Mouse (Mus musculus) erythroid progenitor cell, adult 5-6 weeks (primary cell): ENCODE data around the gene Pip5k1c. TPM values are rescaled to one million over a fixed set of nuclear protein-coding genes. Genes with fewer than 3 reads are reported as not detected.

Experiments used
- ATAC-seq: replicated peaks from 2 replicates; pipeline ENCODE4 v1.8.0; 2016; ENCODE audit warnings: moderate number of reproducible peaks, mild to moderate bottlenecking, moderate TSS enrichment, inconsistent platforms; ENCODE audit not compliant: poor library complexity, low FRiP score, severe bottlenecking
- total RNA-seq, 2 experiments: library from RNA; stranded (forward) in 1 of 2; stranded (reverse) in 1 of 2; fragments of 150-400 nt in 1 of 2; fragments of 186-747, 209-891 nt in 1 of 2; gene quantifications; 2 replicates each; pipeline versions ENCODE4 v1.2.3 to v1.2.4; 2015 to 2017; ENCODE audit warnings: low replicate concordance in 2 of 2

The Pip5k1c gene
- total RNA-seq (2015; ENCODE audit: low replicate concordance) = 13.0 and 15.1 TPM in 2 replicates
- 9.9 and 14.7 TPM in 2 replicates for total RNA-seq (2017; ENCODE audit: low replicate concordance)

DNA sequence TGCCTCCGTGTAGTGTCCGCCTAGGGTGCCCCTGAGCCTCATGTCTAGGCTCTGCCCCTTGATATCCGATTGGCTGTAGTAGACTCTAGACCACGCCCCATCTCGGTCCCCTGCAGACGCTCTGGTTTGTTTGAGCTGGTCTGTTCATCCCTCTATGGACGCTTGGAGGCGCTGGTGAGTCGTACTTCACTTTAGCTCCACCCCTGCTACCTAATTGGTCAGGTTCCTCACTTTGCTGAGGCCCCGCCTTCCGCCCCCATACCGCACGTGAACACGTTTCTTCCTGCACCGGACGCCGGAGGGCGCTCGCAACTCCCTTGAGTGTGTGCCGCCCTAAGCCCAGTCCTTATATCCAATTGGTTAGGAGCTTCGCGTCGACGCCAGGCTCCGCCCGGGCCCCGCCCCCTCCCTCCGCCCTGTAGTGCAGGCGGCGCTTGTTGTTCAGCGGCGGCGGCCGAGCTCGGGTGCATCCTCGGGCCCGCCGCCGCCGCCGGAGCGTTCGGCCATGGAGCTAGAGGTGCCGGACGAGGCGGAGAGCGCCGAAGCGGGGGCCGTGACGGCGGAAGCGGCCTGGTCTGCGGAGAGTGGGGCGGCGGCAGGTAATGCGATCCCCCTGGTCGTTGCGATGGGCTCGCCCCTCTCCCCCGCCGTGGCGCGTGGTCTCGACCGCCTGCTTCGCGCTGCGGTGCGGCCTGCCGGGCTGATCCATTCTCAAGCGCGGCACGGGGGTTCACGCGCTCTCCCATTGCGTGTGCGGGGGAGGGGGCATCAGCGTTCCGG is at the start of gene Pip5k1c:
Gene Pip5k1c, plus strand, starts transcription at position 410 of the 780 bp plus-strand sequence.
- ATAC-seq = peak; percentile 86

DNA sequence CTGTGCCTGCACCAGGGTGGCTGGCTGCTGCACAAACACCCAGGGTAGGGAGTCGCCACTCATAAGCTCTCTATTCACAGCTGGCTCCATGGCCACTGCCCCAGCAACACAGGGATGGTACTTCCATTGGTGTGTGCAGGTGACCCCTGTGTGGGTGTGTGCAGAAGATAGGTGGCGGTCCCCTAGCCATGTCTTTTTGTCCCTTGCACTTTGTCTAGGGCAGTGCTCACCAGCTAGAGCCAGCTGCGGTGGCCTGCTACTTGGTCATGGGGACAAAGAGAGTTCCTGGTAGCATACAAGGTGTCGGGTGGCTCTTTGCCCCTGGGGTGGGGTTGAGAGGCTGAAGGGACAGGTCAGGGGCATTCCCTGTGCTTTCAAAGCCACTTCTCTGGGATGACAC is 48.6 kb upstream of the Pip5k1c start:
- ATAC-seq = no peak

GRCm38 (mm10) chr10:81244595-81244994 is 48.2 kb upstream of the Pip5k1c start:
- peak; percentile 63 for ATAC-seq

DNA sequence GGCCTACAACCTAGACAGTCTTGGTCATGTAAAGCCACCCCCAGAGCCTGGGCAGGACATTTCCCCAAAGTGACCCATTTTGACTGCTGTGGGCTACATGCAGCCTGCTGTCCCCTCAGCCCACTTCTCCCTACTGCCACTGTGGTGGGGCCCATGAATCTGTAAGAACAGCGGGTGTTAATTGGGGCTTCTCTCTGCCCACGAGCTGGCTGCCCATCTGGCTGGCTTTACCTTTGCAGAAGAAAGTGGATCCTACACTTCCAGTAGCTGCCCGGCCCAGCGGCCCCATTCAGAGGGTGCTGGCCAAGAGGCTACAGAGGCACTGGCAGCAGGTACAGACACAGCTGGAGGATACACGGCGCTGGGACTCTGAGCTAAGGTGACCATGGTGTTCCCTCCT is 47.6 kb upstream of the Pip5k1c start:
- ATAC-seq = no peak

GRCm38 (mm10) chr10:81247804-81248203 is 45.0 kb upstream of the Pip5k1c start:
- no peak for ATAC-seq

GRCm38 (mm10) chr10:81249442-81249841 is 43.3 kb upstream of the Pip5k1c start:
- ATAC-seq = no peak

DNA sequence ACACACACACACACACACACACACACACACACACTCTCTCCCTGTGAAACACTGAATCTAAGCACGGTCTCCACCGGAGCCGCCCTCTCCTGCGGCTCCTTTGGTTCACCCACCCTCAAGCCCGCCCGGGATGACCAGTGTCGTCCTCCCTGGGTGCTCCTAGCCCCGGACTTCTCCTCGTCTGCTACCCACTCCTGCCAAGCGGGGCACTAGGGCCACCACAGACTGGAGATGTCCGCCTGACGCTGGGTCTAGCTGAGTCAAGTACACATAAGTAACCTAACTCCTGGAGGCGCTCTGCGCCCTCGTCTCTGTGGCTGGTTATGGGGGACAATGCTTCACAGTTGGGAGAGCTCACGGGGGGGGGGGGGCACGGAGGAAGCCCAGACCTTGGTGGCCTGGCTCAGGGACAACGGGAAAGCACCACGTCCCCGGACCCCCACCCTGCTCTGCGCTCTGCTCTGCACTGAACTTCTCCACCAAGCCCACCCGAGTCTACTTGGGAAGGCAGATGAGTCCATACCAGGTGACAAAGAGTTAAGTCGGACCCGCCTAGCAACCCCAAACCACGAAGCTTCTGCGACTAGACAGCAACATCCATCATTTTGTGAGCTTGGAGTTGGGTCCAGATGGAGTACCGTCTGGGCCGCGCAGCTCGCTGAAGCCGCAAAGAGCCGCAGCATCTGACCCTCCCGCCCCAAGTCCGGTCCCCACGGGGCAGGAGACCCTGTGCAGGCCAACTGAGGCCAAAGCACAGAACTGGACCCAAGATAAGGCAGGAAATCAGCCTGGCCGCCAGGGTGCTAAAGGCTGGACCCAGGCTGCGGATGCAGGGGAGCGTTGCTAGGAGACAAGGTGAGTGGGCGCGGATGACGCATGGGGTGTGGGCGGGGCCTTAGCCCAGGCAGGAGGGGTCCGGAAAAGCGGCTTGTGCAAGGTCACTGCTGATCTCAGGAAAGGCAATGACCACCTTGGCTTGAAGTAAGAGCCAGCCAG is 40.0 kb upstream of the Pip5k1c start, which contains the start of gene Matk:
Gene Matk, plus strand, starts transcription at position 512 of the 996 bp plus-strand sequence.
- no peak for ATAC-seq

GRCm38 (mm10) chr10:81254886-81255285 is 37.9 kb upstream of the Pip5k1c start:
- ATAC-seq = no peak

DNA sequence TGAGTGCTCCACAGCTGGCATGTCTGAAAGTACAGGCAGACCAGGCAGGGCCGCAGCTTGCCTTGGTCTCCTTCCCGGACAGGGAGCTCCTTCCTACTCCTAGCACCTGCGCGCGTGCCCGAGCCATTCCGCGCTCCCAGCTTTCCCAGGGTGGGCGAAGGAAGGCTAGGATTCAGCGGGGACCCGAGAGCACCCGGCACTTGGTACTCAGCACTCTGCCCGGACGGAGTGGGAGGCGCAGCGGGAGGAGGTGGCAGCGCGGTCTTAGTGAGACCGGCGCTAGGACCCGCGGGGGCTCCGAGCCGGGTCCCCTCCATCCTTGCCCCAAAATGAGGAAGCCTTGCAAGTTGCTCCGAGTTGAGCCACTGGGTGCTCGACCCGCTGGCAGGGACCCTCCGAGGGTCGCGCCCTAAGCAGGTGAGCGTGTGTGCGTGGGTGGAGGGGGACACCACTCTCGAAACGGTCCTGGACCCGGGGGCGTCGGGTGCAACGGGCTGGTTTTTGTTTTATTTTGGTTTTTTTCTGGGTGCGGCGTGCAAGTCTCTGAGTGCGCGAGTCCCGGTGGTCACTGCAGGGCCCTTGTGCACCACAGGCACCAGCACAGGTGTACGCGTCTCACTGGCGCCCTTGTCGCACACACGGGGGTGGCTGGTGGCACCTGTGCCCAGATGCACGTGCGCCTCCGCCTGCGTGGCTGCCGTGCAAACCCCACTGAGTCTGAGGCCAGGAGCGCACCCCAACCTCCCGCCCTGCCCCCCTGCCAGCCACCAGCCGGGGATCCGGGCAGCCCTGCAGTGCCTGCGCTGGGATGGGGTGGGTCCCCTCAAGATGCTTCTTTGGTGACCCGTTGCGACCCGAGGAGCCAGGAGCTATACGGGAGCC is 35.4 kb upstream of the Pip5k1c start:
- no peak for ATAC-seq

DNA sequence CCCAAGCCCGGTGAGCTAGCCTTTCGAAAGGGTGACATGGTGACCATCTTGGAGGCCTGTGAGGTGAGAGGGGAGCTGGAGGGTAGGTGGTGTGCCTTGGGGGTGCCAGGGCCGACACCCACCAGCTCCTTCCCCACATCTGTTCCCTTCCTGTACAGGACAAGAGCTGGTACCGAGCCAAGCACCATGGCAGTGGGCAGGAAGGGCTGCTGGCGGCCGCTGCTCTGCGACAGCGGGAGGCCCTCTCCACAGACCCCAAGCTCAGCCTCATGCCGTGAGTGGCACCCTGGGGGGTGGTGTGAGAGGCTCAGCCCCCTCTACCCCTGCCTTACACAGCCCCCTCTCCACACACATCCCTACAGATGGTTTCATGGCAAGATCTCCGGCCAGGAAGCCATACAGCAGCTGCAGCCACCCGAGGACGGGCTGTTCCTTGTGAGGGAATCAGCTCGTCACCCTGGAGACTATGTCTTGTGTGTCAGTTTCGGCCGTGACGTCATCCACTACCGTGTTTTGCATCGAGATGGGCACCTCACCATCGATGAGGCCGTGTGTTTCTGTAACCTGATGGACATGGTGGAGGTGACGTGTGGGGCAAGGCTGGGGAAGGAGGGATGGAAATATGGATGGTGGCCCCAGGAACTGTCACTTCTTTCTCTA is 33.4 kb upstream of the Pip5k1c start:
- ATAC-seq = no peak

DNA sequence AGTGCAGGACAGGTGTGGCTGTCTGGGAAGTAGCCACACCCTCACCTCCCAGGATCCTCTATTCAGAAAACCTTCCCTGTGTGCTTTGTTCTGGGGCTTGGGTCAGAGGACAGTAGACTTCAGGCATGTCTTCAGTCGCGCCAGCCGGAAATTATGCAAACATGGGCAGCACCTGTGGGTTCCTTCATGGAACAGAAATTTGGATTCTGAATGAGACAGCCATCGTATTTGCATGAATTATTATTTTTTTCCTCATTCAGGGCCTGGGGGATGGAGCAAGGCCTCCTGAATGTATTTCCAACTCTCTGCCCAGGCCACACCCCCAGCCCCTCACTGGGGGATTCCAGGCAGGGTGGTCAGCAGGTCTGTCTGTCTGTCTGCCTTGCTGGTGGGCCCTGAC is 31.7 kb upstream of the Pip5k1c start:
- ATAC-seq = no peak

DNA sequence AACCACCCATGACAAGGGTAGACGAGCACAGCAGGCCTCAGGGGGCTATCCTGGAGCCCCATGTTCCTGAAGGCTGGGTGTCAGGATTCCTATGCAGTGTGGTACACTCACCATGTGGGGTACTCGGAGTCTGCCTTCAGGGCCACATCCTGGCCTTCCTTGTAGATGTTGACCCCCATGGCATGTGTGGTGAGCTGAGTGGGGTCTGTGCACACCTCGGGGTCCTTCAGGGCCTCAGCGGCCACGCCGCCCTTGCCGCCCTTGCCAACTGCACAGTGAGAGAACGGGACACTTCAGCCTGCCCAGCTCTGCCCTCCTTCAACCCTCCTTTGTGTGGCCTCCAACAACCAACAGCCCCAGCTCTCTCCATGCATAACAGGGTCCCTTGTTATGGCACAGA is 27.2 kb upstream of the Pip5k1c start:
- ATAC-seq = no peak

DNA sequence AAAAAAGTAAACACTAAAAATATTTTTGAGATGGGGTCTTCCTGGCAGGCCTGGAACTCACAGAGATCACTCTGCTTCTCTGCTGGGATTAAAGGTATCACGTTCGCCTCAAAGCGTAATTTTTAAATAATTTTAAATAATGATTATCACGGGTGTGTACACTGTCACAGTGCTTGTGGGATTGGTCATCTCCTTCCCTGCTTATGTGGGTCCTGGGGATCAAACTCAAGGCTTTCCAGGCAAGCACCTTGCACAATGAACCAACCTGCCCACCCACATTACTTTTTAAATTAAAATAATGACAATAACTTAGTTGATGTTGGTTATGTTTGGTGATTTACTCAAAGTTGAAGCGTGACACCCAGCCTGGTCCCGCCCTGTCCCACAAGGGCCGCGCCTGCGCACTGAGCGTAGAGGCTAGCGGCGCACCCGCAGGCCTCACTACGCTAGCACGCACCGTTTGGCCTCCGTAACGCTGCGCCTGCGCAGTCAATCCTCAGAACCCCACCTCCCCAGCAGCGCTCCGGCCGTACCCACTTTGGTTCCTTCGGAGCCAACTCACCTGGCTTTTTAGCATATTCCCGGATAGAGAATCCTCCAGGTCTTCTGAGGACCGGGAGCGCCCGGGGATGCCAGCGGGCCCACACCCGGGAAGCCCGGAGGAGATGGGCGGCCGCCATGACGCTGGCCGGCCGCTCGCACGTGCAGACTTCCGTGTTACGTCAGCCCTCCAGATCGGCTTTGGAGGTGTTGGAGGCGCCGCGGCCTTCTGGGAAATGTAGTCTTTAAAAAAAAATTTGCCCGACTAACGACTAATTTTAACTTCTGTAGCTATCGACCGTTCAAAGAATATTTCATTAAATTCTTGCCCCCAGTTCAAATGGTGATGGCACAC is 26.3 kb upstream of the Pip5k1c start, which contains the start of the genes Mrpl54 and Apba3:
Gene Mrpl54, minus strand, starts transcription at position 724 of the 895 bp plus-strand sequence.
Gene Apba3, plus strand, starts transcription at position 750 of the 895 bp plus-strand sequence.
- ATAC-seq = peak; percentile 89

GRCm38 (mm10) chr10:81268056-81268455 is 24.7 kb upstream of the Pip5k1c start:
- ATAC-seq = peak; percentile 59

DNA sequence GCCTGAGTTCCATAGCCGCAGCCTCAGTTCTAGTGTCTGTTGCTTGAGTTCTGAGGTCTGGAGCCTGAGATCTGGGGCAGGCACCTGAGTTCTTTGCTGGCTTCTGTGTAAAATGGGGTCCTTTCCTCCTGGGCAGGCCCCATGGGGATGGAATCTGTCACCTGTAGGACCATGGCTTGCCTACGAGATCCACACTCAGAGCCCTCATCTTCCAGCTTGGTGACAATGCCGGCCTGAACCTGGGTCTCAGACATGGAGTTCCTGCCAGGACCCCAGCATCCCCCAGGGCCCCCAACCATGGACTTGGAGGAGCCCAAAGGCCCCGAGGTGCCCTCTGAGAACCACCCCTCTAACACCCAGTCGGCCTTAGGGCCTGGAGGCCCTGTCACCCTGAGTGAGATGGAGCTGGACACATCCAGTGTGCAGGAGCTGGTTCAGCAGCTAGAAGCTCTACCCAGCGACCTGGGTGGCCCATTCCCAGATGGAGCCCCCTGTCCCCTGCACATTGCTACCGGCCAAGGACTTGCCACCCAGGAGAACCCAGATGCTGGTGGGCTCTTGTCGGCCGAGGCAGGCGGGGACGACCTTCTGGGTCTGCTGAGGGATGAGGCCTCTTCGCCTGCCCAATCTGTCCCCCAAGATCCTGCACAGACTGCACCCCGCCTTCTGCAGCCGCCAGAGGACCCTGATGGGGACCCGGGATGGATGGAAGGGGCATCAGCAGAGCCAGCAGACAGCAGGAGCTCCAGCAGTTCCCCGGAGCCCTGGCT is 23.9 kb upstream of the Pip5k1c start:
- ATAC-seq = no peak

GRCm38 (mm10) chr10:81272356-81272755 is 20.4 kb upstream of the Pip5k1c start:
- ATAC-seq = no peak

GRCm38 (mm10) chr10:81273842-81274241 is 18.9 kb upstream of the Pip5k1c start:
- no peak for ATAC-seq
